Mouse (Mus musculus): ENCODE measurements around the gene G530012D18Rik. TPM values are rescaled to one million over a fixed set of nuclear protein-coding genes. Genes with fewer than 3 reads are reported as not detected.
"Not testable (repeated sequence)": the region's sequence is repeated elsewhere in the genome, so short reads cannot be mapped to it uniquely, and the experiment has no call there.

The G530012D18Rik gene
- polyA plus RNA-seq, 1 experiment = not detected

GRCm38 (mm10) chr1:85615819-85616218 lies 40.3 kb downstream of the G530012D18Rik start:
- not testable (repeated sequence) for DNase-seq (ENCODE audit: low read depth)

- DNase-seq (ENCODE audit: low read depth) = not testable (repeated sequence)
These were observed 41.7 kb downstream of the G530012D18Rik start for GRCm38 (mm10) chr1:85617161-85617560.

GRCm38 (mm10) chr1:85618689-85619088 lies 43.2 kb downstream of the G530012D18Rik start:
- not testable (repeated sequence) for DNase-seq (ENCODE audit: low read depth)

Other genes starting within 250 kb of the G530012D18Rik start
- 5.4 and 7.1 TPM in 2 replicates for gene Sp110, start 23.1 kb downstream of the G530012D18Rik start, polyA plus RNA-seq (2012; rRNA removed)
- gene Sp140, start 24.7 kb downstream of the G530012D18Rik start, polyA plus RNA-seq (2012; rRNA removed) = 4.8 and 6.0 TPM in 2 replicates
- gene Sp100, start 74.3 kb downstream of the G530012D18Rik start, polyA plus RNA-seq (2012; rRNA removed) = 8.9 and 9.4 TPM in 2 replicates
- 1.2 and 1.6 TPM in 2 replicates for gene A630001G21Rik, start 203.0 kb downstream of the G530012D18Rik start, polyA plus RNA-seq (2012; rRNA removed)
- 52.5 and 61.4 TPM in 2 replicates for gene Cab39, start 217.8 kb downstream of the G530012D18Rik start, polyA plus RNA-seq (2012; rRNA removed)

Data from gonadal fat pad, adult 2 months (tissue).